20 mouse cellular contexts compared by ENCODE assay signal in genomic region chr14:29909741-29910140, GRCm38 (mm10). TPM values are rescaled to one million over a fixed set of nuclear protein-coding genes. Genes with fewer than 3 reads are reported as not detected.
DNase-seq lines count a peak whose midpoint lies in the region; ATAC-seq and TF ChIP-seq lines count a peak whose summit lies in the region.
"Had no signal": no experiment of that assay in that cellular context is flagged by ENCODE, and none has a peak within 500 bp of the region (broad histone marks: within the 10 kb centered on the region; RNA-seq: fewer than 3 reads in every experiment).

No protein-coding gene starts in this region.

- TF ChIP-seq CTCF in CH12.LX (conservative IDR thresholded peaks at IDR 0.05 in 1 of 2, IDR thresholded peaks at IDR 0.05 in 1 of 2; ENCODE audit: low read depth in 2 of 2, low read length in 2 of 2) = no peak

- H3K4me2 ChIP-seq in heart, embryonic 12.5 days = peak overlapping the region; percentile 33; the same call in 1 of the 2 replicates
- H3K4me2 ChIP-seq in CH12.LX (ENCODE audit: insufficient read depth, low read depth, poor library complexity, severe bottlenecking) = 0 out of 2 replicates have a peak overlapping the region, but pooled peaks have one; percentile 0
- H3K4me2 ChIP-seq: embryonic facial prominence, embryonic 13.5 days; forebrain, embryonic 12.5 days; heart, embryonic 15.5 days; hindbrain, embryonic 12.5 days had no signal

- no peak for ATAC-seq in heart, embryonic 12.5 days (ENCODE audit: insufficient number of reproducible peaks, low FRiP score)
- ATAC-seq: forebrain, postnatal 0 days; hindbrain, embryonic 16.5 days; inflammation-experienced regulatory T-cells, adult 6 months; intestine, postnatal 0 days had no signal

- TF ChIP-seq EP300 in CH12.LX (IDR thresholded peaks at IDR 0.05; ENCODE audit: low read length) = no peak

- in situ Hi-C loops in CH12.LX (cut with MboI; ENCODE audit: low pct_ligation_motif_present, low pct_unique_long_range_greater_than_20kb, low sequenced_read_pairs) = no loop called here

- dilution Hi-C loops in CH12.LX (cut with MboI; ENCODE audit: extremely low pct_ligation_motif_present, extremely low pct_unique_long_range_greater_than_20kb, low sequenced_read_pairs) = no loop called here

- TF ChIP-seq POLR2A in CH12.LX (IDR thresholded peaks at IDR 0.05; ENCODE audit: low read depth, low read length) = no peak

- H3K27me3 ChIP-seq in heart, embryonic 12.5 days (replicated peaks) = no peaks in the 10 kb centered on the region
- peaks cover 24% of the 10 kb centered on the region for H3K27me3 ChIP-seq in CH12.LX (replicated peaks)
- H3K27me3 ChIP-seq: embryonic facial prominence, embryonic 13.5 days; forebrain, embryonic 12.5 days; heart, embryonic 15.5 days; hindbrain, embryonic 12.5 days had no signal

- no peak for DNase-seq in heart, adult 11 months
- no peak for DNase-seq in CH12.LX (ENCODE audit: extremely low read depth)
- DNase-seq in adrenal gland, postnatal 10 days = peak; percentile 11
- peak; percentile 66 for DNase-seq in brain, adult 2 months (ENCODE audit: low read depth, low spot score)
- DNase-seq in embryo, embryonic 9.5 days (ENCODE audit: extremely low spot score) = no peak
- DNase-seq: cerebellum, adult 11 months; cerebellum, adult 8-10 months; cerebellum, postnatal 14 days; forebrain, postnatal 0 days; gastrocnemius, postnatal 25 days; heart, postnatal 4 days; kidney, adult 8-10 months had no signal

- no peaks in the 10 kb centered on the region for H3K79me2 ChIP-seq in CH12.LX (replicated peaks; ENCODE audit: control insufficient read depth, extremely low read depth, insufficient read depth, poor library complexity, severe bottlenecking)

- TF ChIP-seq RAD21 in CH12.LX (IDR thresholded peaks at IDR 0.05; ENCODE audit: low read depth, low read length) = no peak

- no peak overlapping the region for H3K9ac ChIP-seq in heart, embryonic 12.5 days
- H3K9ac ChIP-seq in CH12.LX (ENCODE audit: insufficient read depth, low read depth) = no peak overlapping the region
- H3K9ac ChIP-seq: embryonic facial prominence, embryonic 13.5 days; forebrain, embryonic 12.5 days; forebrain, postnatal 0 days; heart, embryonic 15.5 days; hindbrain, embryonic 12.5 days had no signal

- 9% methylated on average over 8 of the region's 8 CpGs for WGBS in heart, embryonic 12.5 days

- H3K4me3 ChIP-seq in heart, embryonic 12.5 days = no peak overlapping the region
- no peak overlapping the region for H3K4me3 ChIP-seq in CH12.LX (replicated peaks in 1 of 3; ENCODE audit: low read depth in 2 of 3, low read length in 2 of 3, poor library complexity in 1 of 3)
- H3K4me3 ChIP-seq: embryonic facial prominence, embryonic 13.5 days; forebrain, embryonic 12.5 days; heart, embryonic 15.5 days; hindbrain, embryonic 12.5 days had no signal

- peaks cover 10% of the 10 kb centered on the region; the same call in 1 of the 2 replicates for H3K4me1 ChIP-seq in heart, embryonic 12.5 days (replicated peaks)
- peaks cover 8 to 10% of the 10 kb centered on the region in 2 experiments; a peak in 3 of 4 replicates for H3K4me1 ChIP-seq in CH12.LX (ENCODE audit: control insufficient read depth in 1 of 2, insufficient read depth in 2 of 2)
- H3K4me1 ChIP-seq: embryonic facial prominence, embryonic 13.5 days had no signal

- no peaks in the 10 kb centered on the region for H3K36me3 ChIP-seq in heart, embryonic 12.5 days
- no peaks in the 10 kb centered on the region for H3K36me3 ChIP-seq in CH12.LX (replicated peaks in 1 of 2; ENCODE audit: control insufficient read depth in 1 of 2, insufficient read depth in 1 of 2, low read length in 1 of 2)
- H3K36me3 ChIP-seq: embryonic facial prominence, embryonic 13.5 days; forebrain, embryonic 12.5 days; heart, embryonic 15.5 days; hindbrain, embryonic 12.5 days had no signal

- no peak overlapping the region for H3K27ac ChIP-seq in heart, embryonic 12.5 days (ENCODE audit: poor library complexity, severe bottlenecking)
- H3K27ac ChIP-seq in CH12.LX (ENCODE audit: insufficient read depth, low read depth) = no peak overlapping the region
- H3K27ac ChIP-seq: embryonic facial prominence, embryonic 13.5 days; forebrain, embryonic 12.5 days; heart, embryonic 15.5 days; hindbrain, embryonic 12.5 days had no signal

- H3K9me3 ChIP-seq in heart, embryonic 12.5 days (replicated peaks) = no peaks in the 10 kb centered on the region
- no peaks in the 10 kb centered on the region for H3K9me3 ChIP-seq in CH12.LX (replicated peaks; ENCODE audit: low read length)
- H3K9me3 ChIP-seq: embryonic facial prominence, embryonic 13.5 days; forebrain, embryonic 12.5 days; heart, embryonic 15.5 days; hindbrain, embryonic 12.5 days had no signal

TF ChIP-seq in CH12.LX, 34 proteins besides CTCF, POLR2A, EP300 and RAD21:
- TF ChIP-seq POLR2AphosphoS2 (IDR thresholded peaks at IDR 0.05; ENCODE audit: low read depth, low read length) (no peak), ZMIZ1 (IDR thresholded peaks at IDR 0.05; ENCODE audit: low read depth, low read length) (no peak), MAZ (IDR thresholded peaks at IDR 0.05; ENCODE audit: low read depth, low read length) (no peak), RCOR1 (conservative IDR thresholded peaks at IDR 0.05; ENCODE audit: low read depth, low read length) (no peak), IRF4 (IDR thresholded peaks at IDR 0.05; ENCODE audit: low read depth, low read length) (no peak), CHD1 (IDR thresholded peaks at IDR 0.05; ENCODE audit: low read depth, low read length) (no peak), ZNF384 (IDR thresholded peaks at IDR 0.05; ENCODE audit: low read depth, low read length) (no peak), ELF1 (IDR thresholded peaks at IDR 0.05; ENCODE audit: low read depth, low read length) (no peak), E2F4 (IDR thresholded peaks at IDR 0.05; ENCODE audit: insufficient replicate concordance, low read depth, low read length) (no peak), HCFC1 (IDR thresholded peaks at IDR 0.05; ENCODE audit: low read depth, low read length) (no peak), GABPA (IDR thresholded peaks at IDR 0.05; ENCODE audit: insufficient replicate concordance, low read depth, low read length) (no peak), SMC3 (IDR thresholded peaks at IDR 0.05; ENCODE audit: low read depth, low read length) (no peak), JUND (conservative IDR thresholded peaks at IDR 0.05; ENCODE audit: low read depth, low read length) (no peak), PAX5 (IDR thresholded peaks at IDR 0.05; ENCODE audit: low read length) (no peak), ZC3H11A (IDR thresholded peaks at IDR 0.05; ENCODE audit: low read depth, low read length) (no peak), MXI1 (IDR thresholded peaks at IDR 0.05; ENCODE audit: low read depth, low read length) (no peak)
TF ChIP-seq in CH12.LX: peak in this region for 0.

RNA-seq across cellular contexts. Expression of gene Selenok, which starts 58.4 kb away (rescaled TPM):
- polyA plus RNA-seq in heart, embryonic 12.5 days (2016; fragmentation: Nextera tagmentation; extraction: Ambion mirVana) = 217 and 231 TPM in 2 replicates
- total RNA-seq in CH12.LX (2012; rRNA removed) (48.5 and 59.6 TPM in 2 replicates), CH12.LX (2014; rRNA removed) (83.7 and 88.8 TPM in 2 replicates)
- 63.0 and 71.9 TPM in 2 replicates for polyA plus RNA-seq in CH12.LX (2012; ENCODE audit: insufficient read length, low read depth)
- 10 to 100 TPM; 67.8 to 89.2 TPM for total RNA-seq in adrenal gland, postnatal 10 days (2021)

Comparison
In these comparisons a context has a peak if more than half of its experiments do, and no peak if none do; other contexts are left out.
1. DNase-seq: peak in adrenal gland, postnatal 10 days (single experiment) and brain, adult 2 months (single experiment); none in heart, adult 11 months (single experiment), CH12.LX (single experiment) and embryo, embryonic 9.5 days (single experiment).